Mouse (Mus musculus): ENCODE measurements around the gene Olfr317.
A peak's percentile ranks its signal among the peaks of the same experiment; 100 is the strongest.
"Not testable (repeated sequence)": the region's sequence is repeated elsewhere in the genome, so short reads cannot be mapped to it uniquely, and the experiment has no call there.

Gene Olfr317

DNA sequence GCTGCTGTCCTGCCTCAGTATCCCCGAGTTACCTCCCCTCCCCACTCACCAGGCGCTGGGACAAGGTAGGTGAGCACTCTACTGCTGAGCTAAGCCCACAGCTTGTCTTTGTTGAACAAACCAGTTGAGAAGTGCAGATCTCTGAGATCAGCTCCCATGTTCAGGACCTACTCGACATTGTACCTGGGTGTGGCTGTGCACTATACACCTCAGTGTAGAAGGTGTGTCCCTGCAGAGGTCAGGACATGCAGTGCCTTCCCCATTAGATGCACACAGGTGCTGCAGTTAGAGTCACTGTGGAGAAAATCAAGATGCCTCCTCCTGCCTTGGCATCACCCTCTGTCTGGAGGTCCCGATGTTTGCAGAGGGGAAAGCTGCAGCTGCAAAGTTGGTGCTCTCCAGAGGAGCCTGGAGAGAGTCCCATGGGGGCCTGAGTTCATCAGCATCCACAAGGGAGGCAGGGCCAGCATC, at the start of gene Olfr317:
Gene Olfr317, minus strand, starts transcription at position 421 of the 471 bp plus-strand sequence.
- DNase-seq (ENCODE audit: low spot score) = no peak

DNA sequence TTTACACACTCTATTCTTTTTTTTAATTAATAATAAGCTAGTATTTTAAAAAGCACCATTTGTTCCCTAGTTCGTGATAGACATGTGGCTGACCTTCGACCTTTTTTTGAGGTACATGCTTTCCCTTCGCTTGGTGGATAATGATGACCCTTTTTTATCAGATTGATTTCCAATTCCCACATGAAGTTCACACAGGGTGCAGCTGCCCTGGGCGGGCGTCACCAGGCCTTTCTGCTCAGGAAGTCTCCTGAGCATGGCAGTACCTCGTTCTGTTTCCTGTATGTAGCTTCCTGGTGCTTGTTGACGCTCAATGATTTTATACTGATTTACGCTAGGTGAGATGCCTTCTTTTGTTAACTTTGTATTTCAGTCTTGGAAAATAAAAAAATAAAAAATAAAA, 49.3 kb upstream of the Olfr317 start:
- no peak for DNase-seq (ENCODE audit: low spot score)

DNA sequence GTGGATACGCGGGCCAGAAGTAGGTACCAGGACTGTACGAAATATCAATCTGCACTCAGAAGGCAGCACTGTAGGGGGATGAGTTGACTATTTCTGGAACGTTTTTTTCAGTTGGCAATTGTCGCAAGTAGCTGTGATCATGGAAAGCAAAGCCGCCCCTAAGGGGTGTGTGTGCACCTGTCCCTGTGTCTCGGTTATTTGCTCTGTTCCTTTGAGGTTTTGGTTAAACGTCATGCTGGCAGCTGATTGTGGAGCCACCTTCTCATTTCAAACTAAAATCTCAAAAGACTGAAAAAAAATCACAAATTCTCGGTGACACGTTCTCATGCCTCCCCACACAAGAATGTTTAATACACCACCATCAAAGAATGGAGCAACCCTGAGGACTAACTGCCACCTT, 48.6 kb upstream of the Olfr317 start:
- no peak for DNase-seq (ENCODE audit: low spot score)

DNA sequence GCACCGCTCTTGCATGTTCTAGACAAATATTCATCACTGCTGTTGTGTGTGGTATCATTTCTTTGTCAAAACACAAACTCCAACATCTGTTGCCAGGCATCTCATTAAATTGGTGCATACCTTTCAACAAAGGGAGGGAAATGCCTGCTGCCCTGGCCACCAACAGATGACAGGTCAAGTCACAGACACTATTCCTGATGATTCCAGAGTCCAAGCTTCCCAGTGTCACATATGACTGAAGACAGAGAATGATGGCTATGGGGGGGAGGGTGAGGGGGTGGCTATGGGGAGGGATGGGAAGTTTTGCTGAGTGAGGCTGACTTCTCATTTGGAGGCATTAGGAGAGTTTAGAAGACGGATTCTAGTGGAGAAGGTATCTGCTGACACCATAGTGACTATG, 45.2 kb upstream of the Olfr317 start:
- no peak for DNase-seq (ENCODE audit: low spot score)

DNA sequence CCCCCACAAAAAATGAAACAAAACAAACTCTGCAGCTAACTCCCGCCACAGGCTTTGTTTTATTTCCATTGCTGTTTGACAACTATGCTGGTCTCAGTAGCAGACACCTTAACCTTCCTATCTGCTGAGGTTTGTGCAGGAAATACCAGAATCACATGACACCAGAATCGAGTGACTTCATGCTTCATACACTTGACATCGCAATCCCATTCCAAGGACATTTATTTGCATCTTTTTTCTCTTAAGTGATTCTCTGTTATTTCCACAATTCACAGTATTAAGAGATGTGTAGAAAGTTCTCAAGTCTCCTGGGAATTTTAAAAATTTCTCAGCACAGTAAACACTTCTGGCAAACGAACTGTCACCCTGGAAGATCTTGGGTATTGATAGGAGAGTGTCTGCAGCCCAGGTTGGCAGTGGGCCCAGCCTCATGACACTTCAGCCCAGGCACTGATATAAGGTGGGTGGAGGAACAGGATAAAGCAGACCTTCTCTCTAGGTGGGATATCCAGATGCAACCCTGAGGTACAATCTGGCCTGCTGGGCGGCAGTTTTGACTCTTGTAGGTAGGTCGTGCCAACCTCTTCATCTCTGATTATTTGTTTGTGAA, 43.6 kb upstream of the Olfr317 start, which contains the start of gene Olfr314:
Gene Olfr314, plus strand, starts transcription at position 473 of the 610 bp plus-strand sequence.
- DNase-seq (ENCODE audit: low spot score) = no peak

DNA sequence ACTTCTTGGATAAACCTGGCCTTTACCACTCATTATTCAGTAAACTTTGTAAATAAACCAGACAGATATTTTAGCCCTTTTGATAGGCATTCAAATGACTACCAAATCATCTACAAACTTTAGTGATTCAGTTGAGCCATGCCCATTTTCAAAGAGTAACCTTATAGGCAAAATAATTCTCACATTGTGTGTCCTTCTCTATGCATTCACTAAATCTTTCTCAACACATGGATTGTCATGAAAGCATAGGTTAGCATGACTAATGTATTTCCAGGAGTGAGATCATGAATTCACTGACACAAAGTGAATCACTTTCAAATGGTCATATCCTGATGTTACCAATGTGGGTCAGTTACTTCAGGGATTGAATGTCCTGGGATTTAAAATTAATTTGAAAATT, 33.9 kb upstream of the Olfr317 start, which contains the start of gene Olfr315:
Gene Olfr315, plus strand, starts transcription at position 301 of the 400 bp plus-strand sequence.
- DNase-seq (ENCODE audit: low spot score) = no peak

DNA sequence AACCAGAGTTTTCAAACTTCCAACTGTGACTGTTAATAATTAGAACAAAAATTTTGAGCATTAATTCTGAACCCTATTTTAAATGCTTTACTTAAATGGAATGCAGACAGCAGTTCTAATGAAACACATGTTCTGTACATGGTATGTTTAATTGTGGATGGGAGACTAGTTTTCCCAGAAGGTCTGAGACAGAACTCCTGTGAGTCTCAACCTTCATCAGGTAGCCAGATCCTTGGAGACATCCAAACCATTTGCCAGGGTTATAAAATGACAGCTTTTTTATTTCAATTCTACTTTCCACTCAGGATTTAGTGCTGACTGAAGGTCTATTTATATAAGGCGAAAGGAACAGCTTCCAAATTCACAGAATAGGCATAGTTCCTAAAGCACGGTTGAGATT, 13.4 kb upstream of the Olfr317 start, which contains the start of gene Olfr316:
Gene Olfr316, plus strand, starts transcription at position 301 of the 400 bp plus-strand sequence.
- no peak for DNase-seq (ENCODE audit: low spot score)

DNA sequence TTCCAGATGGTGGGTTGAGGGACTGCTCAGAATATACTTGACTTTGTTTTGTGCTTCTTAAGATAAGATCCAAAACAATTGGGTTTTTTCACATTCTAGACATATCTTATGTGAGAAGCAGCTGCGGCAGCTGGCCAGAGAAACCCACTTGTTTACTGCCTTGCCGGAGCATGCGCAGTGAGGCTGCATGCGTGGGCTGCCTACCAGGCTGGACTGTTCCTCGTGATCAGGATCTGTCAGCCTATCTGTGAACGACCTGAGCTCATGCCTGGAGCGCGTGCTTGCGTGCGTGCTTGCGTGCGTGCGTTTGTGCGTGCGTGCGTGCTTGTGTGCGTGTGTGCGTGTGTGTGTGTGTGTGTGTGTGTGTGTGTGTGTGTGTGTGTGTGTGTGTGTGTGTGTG, 12.1 kb upstream of the Olfr317 start:
- DNase-seq (ENCODE audit: low spot score) = peak; percentile 33

DNA sequence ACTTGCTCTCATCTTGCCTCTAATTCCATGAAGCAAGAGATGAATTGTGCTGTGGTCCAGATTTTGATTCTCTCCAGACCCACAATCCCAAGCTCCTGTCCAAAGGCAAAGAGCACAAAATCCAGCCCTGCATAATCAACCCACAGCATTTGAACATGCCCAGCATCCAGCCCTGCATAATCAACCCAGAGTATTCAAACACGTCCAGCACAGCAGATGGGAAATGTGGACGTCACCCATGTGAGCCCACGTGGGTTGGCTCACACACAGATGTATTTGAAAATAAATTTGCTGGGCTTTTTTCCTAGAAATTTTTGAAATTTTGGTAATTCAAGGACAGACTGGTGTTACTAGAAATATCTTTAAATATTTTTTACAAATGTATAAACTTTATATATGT, 5.6 kb downstream of the Olfr317 start:
- DNase-seq (ENCODE audit: low spot score) = peak; percentile 3

DNA sequence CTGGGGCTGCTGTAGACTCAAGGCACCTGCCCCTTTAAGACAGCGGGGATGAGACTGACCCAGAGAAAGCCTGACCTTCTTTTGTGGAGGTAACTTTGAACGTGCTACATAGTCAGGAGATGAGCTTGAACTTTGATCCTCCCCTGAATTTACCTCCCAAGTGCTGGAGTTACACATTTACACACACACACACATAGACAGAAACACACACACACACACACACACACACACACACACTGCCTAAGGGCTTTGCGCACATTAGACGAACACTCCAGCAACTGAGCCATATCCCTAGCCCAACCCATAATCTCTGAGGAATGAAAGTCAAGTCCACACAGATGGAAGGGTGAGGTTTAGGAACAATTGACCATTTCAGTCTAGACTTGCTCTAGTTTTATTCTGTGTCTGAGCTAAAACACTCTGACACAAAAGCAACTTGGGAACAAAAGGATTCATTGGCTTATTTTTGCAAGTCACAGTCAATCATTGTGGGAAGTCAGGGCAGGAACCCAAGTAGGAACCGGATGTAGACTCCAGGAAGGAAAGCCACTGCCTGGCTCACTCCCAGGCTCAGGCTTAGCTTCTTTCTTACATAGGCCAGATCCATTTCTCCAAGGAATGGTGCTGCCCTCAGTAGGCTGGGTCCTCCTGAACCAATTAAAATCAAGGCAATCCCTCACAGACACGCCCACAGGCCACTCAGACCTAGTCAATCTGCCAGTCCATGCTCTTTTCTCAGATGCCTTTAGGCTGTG, 10.9 kb downstream of the Olfr317 start:
- not testable (repeated sequence) for DNase-seq (ENCODE audit: low spot score)

DNA sequence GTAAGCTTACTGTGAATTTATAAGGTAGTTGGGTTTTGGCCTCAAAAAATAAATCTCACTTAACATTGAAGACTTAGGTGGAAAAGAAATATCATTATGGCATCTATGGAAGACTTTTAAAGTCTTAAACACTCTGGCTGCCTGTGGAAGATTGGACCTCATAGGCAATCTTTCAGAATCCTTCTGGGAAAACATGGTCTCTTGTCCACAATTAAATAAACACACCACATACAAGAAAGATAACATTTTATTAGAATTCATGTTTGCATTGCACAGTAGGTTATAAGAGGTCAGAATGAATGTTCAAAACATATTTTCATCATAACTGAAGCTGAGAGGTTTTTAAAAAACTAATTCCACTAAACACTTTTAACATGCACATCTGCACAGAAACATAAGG, 15.1 kb downstream of the Olfr317 start, which contains the start of gene Olfr318:
Gene Olfr318, minus strand, starts transcription at position 101 of the 400 bp plus-strand sequence.
- no peak for DNase-seq (ENCODE audit: low spot score)

DNA sequence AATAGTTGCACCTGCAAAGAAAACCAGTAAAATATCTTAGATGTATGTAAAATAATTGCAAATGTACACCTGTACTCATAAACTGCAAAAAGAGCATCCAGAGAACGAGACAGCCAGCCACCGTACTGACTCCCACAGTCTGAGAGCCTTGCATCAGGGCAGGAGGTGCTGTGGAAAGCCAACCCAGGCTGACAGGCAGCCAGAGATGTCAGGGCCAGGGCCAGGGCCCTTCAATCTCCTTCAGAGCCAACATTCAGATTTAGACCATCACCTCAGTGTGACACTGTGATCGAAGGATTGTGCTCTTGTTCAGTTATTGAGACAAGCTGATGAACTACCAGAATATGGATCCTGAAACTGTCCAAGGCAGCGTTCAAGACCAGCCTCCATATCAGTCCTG, 19.3 kb downstream of the Olfr317 start:
- DNase-seq (ENCODE audit: low spot score) = no peak

DNA sequence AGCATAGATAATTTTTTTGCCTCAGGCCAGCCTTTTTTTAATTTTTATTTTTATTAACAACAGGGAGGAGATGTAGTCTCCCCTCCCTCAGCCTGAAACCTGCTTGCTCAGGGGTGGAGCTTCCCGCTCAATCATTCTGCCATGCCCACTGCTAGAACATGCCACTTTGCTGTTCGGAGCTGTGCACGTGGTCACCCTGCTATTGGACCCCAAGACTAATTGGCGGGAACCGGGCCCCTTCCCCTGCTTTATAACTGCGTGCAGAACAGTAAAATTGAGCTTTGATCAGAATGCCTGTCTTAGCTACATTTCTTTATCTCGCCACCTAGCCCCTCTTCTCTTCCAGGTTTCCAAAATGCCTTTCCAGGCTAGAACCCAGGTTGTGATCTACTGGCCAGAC, 21.3 kb downstream of the Olfr317 start:
- DNase-seq (ENCODE audit: low spot score) = not testable (repeated sequence)

DNA sequence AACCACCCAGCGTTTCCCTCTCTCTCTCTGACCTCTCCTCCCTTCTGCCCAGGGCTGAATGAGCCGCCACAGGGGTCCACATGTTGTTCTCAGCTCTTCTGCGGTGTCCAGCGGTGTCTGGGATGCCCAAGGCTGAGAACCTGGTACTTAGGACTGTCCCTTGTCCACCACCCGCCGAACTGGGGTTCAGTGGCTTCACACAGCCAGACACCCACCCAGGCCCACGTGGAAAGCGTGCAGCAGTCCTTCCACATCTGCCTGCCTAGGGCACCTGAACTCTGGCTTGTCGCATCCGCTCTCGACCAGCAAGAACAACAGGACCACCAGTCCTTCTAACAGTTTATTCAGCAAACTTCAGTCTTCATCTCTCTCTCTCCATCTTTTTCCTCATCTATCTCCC, 29.9 kb downstream of the Olfr317 start:
- DNase-seq (ENCODE audit: low spot score) = no peak

DNA sequence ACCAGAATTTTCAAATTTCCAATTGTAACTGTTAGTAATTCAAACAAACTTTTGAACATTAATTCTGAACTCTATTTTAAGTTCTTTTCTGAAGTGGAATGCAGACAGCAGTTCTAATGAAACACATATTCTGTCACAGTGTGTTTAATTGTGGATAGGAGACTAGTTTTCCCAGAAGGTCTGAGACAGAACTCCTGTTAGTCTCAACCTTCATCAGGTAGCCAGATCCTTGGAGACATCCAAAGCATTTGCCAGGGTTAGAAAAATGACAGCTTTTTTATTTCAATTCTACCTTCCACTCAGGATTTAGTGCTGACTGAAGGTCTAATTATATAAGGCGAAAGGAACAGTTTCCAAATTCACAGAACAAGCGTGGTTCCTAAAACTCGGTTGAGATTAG, 40.1 kb downstream of the Olfr317 start, which contains the start of gene Olfr319:
Gene Olfr319, plus strand, starts transcription at position 301 of the 400 bp plus-strand sequence.
- DNase-seq (ENCODE audit: low spot score) = no peak

Measured in left cerebral cortex, adult 11 months (tissue).